Mouse (Mus musculus): Measurements from ENCODE around the gene Vtcn1.
A peak's percentile ranks its signal among the peaks of the same experiment; 100 is the strongest.

The Vtcn1 gene

GRCm38 (mm10) chr3:100856050-100856815 lies 31.0 kb downstream of the Vtcn1 start:
- DNase-seq (ENCODE audit: low spot score in 2 of 2) = no peak

- no peak for DNase-seq (ENCODE audit: low spot score in 2 of 2)
Measured at GRCm38 (mm10) chr3:100857139-100857538, 31.9 kb downstream of the Vtcn1 start.

GRCm38 (mm10) chr3:100858334-100859002 lies 33.2 kb downstream of the Vtcn1 start:
- peak in 1 of 2 experiments; percentile 34 for DNase-seq (ENCODE audit: low spot score in 2 of 2)

- no peak for DNase-seq (ENCODE audit: low spot score in 2 of 2)
Measured at GRCm38 (mm10) chr3:100861307-100862303, 36.3 kb downstream of the Vtcn1 start.

GRCm38 (mm10) chr3:100866946-100867345 lies 41.7 kb downstream of the Vtcn1 start:
- no peak for DNase-seq (ENCODE audit: low spot score in 2 of 2)

- no peak for DNase-seq (ENCODE audit: low spot score in 2 of 2)
Measured at GRCm38 (mm10) chr3:100877057-100877456, 51.8 kb downstream of the Vtcn1 start.

- DNase-seq (ENCODE audit: low spot score in 2 of 2) = no peak
Measured at GRCm38 (mm10) chr3:100881403-100881802, 56.1 kb downstream of the Vtcn1 start.

GRCm38 (mm10) chr3:100881843-100882634 lies 56.8 kb downstream of the Vtcn1 start:
- no peak for DNase-seq (ENCODE audit: low spot score in 2 of 2)

GRCm38 (mm10) chr3:100889234-100889633 lies 64.0 kb downstream of the Vtcn1 start:
- DNase-seq (ENCODE audit: low spot score in 2 of 2) = no peak

GRCm38 (mm10) chr3:100890406-100890805 lies 65.1 kb downstream of the Vtcn1 start:
- no peak for DNase-seq (ENCODE audit: low spot score in 2 of 2)

- no peak for DNase-seq (ENCODE audit: low spot score in 2 of 2)
Measured at GRCm38 (mm10) chr3:100892383-100893335, 67.4 kb downstream of the Vtcn1 start.

GRCm38 (mm10) chr3:100895500-100895899 lies 70.2 kb downstream of the Vtcn1 start:
- DNase-seq (ENCODE audit: low spot score in 2 of 2) = no peak

- no peak for DNase-seq (ENCODE audit: low spot score in 2 of 2)
Measured at GRCm38 (mm10) chr3:100906128-100906527, 80.9 kb downstream of the Vtcn1 start.

GRCm38 (mm10) chr3:100906916-100907315 lies 81.7 kb downstream of the Vtcn1 start:
- DNase-seq (ENCODE audit: low spot score in 2 of 2) = no peak

- no peak for DNase-seq (ENCODE audit: low spot score in 2 of 2)
Measured at GRCm38 (mm10) chr3:100908594-100908993, 83.3 kb downstream of the Vtcn1 start.

- DNase-seq (ENCODE audit: low spot score in 2 of 2) = no peak
Measured at GRCm38 (mm10) chr3:100910621-100911020, 85.4 kb downstream of the Vtcn1 start.

GRCm38 (mm10) chr3:100911026-100911425 lies 85.8 kb downstream of the Vtcn1 start:
- DNase-seq (ENCODE audit: low spot score in 2 of 2) = no peak

- DNase-seq (ENCODE audit: low spot score in 2 of 2) = no peak
Measured at GRCm38 (mm10) chr3:100911498-100912213, 86.4 kb downstream of the Vtcn1 start.

GRCm38 (mm10) chr3:100916844-100917243 lies 91.6 kb downstream of the Vtcn1 start:
- DNase-seq (ENCODE audit: low spot score in 2 of 2) = no peak

All from urinary bladder, postnatal 36 days (tissue).